Mouse (Mus musculus) telencephalon, adult 2 months (tissue): ENCODE results near the gene Crtc2.
"Not testable (repeated sequence)": the region's sequence is repeated elsewhere in the genome, so short reads cannot be mapped to it uniquely, and the experiment has no call there.

Experiments
- DNase-seq: peaks from one replicate; pipeline ENCODE4 v3.0.0-alpha.2; 2011; ENCODE audit warnings: low read depth, low spot score

The Crtc2 gene

GRCm38 (mm10) chr3:90266901-90267775 is 13.2 kb downstream of the Crtc2 start:
- DNase-seq = no peak

GRCm38 (mm10) chr3:90268190-90268589 is 14.2 kb downstream of the Crtc2 start:
- DNase-seq = no peak

- no peak for DNase-seq
These were observed 15.0 kb downstream of the Crtc2 start for GRCm38 (mm10) chr3:90268971-90269370.

- DNase-seq = no peak
These were observed 16.8 kb downstream of the Crtc2 start for GRCm38 (mm10) chr3:90270784-90271183.

GRCm38 (mm10) chr3:90272170-90272569 is 18.2 kb downstream of the Crtc2 start:
- DNase-seq = no peak

GRCm38 (mm10) chr3:90273855-90274254 is 19.9 kb downstream of the Crtc2 start:
- DNase-seq = no peak

GRCm38 (mm10) chr3:90275286-90275685 is 21.3 kb downstream of the Crtc2 start:
- no peak for DNase-seq

GRCm38 (mm10) chr3:90276858-90277257 is 22.9 kb downstream of the Crtc2 start:
- no peak for DNase-seq

GRCm38 (mm10) chr3:90277793-90278192 is 23.8 kb downstream of the Crtc2 start:
- no peak for DNase-seq

GRCm38 (mm10) chr3:90278211-90278610 is 24.2 kb downstream of the Crtc2 start:
- no peak for DNase-seq

GRCm38 (mm10) chr3:90279216-90279615 is 25.3 kb downstream of the Crtc2 start:
- DNase-seq = no peak

- DNase-seq = no peak
These were observed 25.8 kb downstream of the Crtc2 start for GRCm38 (mm10) chr3:90279743-90280142.

- peak; percentile 36 for DNase-seq
These were observed 26.7 kb downstream of the Crtc2 start for GRCm38 (mm10) chr3:90280708-90281107.

- no peak for DNase-seq
These were observed 30.2 kb downstream of the Crtc2 start for GRCm38 (mm10) chr3:90284150-90284549.

- not testable (repeated sequence) for DNase-seq
These were observed 35.4 kb downstream of the Crtc2 start for GRCm38 (mm10) chr3:90289403-90289802.

GRCm38 (mm10) chr3:90290602-90291001 is 36.6 kb downstream of the Crtc2 start:
- DNase-seq = no peak

GRCm38 (mm10) chr3:90291982-90292344 is 38.0 kb downstream of the Crtc2 start:
- DNase-seq = no peak

GRCm38 (mm10) chr3:90292345-90293275 is 38.6 kb downstream of the Crtc2 start, which contains the start of gene Gatad2b:
TSS of gene Gatad2b (plus strand) at chr3:90293178.
- DNase-seq = peak; percentile 100

GRCm38 (mm10) chr3:90293352-90294063 is 39.5 kb downstream of the Crtc2 start:
- no peak for DNase-seq

- peak; percentile 12 for DNase-seq
These were observed 40.1 kb downstream of the Crtc2 start for GRCm38 (mm10) chr3:90294064-90294440.

GRCm38 (mm10) chr3:90294651-90295050 is 40.7 kb downstream of the Crtc2 start:
- no peak for DNase-seq

GRCm38 (mm10) chr3:90305801-90306200 is 51.8 kb downstream of the Crtc2 start:
- DNase-seq = no peak
